Mouse (Mus musculus) liver, embryonic 15.5 days (tissue): ENCODE data around the gene Chd8. TPM values are rescaled to one million over a fixed set of nuclear protein-coding genes. Genes with fewer than 3 reads are reported as not detected.
"Not testable (repeated sequence)": the region's sequence is repeated elsewhere in the genome, so short reads cannot be mapped to it uniquely, and the experiment has no call there.

Source experiments
- ATAC-seq: fragments of 200-750 bp; cut with Nextera tagmentation; 2 replicates; pipeline ENCODE4 v1.8.0; 2017; ENCODE audit warnings: moderate number of reproducible peaks, mild to moderate bottlenecking, moderate library complexity; ENCODE audit not compliant: insufficient read depth
- H3K27ac ChIP-seq: fragments of 300-500 bp; sonication (generic); replicated peaks from 2 replicates; pipeline ENCODE4 v1.5.1; 2015; ENCODE audit warnings: mild to moderate bottlenecking, inconsistent platforms
- H3K27me3 ChIP-seq: fragments of 300-500 bp; sonication (generic); 2 replicates; pipeline ENCODE4 v1.6.1; 2015; ENCODE audit warnings: mild to moderate bottlenecking, inconsistent platforms
- H3K36me3 ChIP-seq: fragments of 300-500 bp; sonication (generic); replicated peaks from 2 replicates; pipeline ENCODE4 v1.6.1; 2015; ENCODE audit warnings: moderate library complexity, mild to moderate bottlenecking, inconsistent platforms
- H3K4me1 ChIP-seq: fragments of 300-500 bp; sonication (generic); replicated peaks from 2 replicates; pipeline ENCODE4 v1.6.1; 2015; ENCODE audit warnings: inconsistent platforms
- H3K4me2 ChIP-seq: fragments of 300-500 bp; sonication (generic); 2 replicates; pipeline ENCODE4 v1.6.1; 2015; ENCODE audit warnings: moderate library complexity, mild to moderate bottlenecking, inconsistent platforms
- H3K4me3 ChIP-seq: fragments of 300-500 bp; sonication (generic); replicated peaks from 2 replicates; pipeline ENCODE4 v1.5.1; 2015; ENCODE audit warnings: mild to moderate bottlenecking, inconsistent platforms
- H3K9ac ChIP-seq: fragments of 300-500 bp; sonication (generic); 2 replicates; pipeline ENCODE4 v1.6.1; 2015; ENCODE audit warnings: moderate library complexity, mild to moderate bottlenecking, inconsistent platforms
- H3K9me3 ChIP-seq: fragments of 300-500 bp; sonication (generic); replicated peaks from 2 replicates; pipeline ENCODE4 v1.6.1; 2016; ENCODE audit warnings: inconsistent platforms
- WGBS: fragments of 180-500 bp; shearing (Covaris S2); methylation state at CpG from one replicate; pipeline ENCODE4 v1.1.7; 2015; ENCODE audit warnings: mixed read lengths; ENCODE audit not compliant: insufficient replicate concordance; 5-methylcytosine and 5-hydroxymethylcytosine counted together
- polyA plus RNA-seq: library from polyadenylated mRNA; unstranded; fragments of >200 nt; fragmentation: Nextera tagmentation; extraction: Ambion mirVana; gene quantifications from 2 replicates; pipeline ENCODE4 v1.2.1, GENCODE M21; 2015

The Chd8 gene
- polyA plus RNA-seq, result 8.3 and 10.2 TPM in 2 replicates

DNA sequence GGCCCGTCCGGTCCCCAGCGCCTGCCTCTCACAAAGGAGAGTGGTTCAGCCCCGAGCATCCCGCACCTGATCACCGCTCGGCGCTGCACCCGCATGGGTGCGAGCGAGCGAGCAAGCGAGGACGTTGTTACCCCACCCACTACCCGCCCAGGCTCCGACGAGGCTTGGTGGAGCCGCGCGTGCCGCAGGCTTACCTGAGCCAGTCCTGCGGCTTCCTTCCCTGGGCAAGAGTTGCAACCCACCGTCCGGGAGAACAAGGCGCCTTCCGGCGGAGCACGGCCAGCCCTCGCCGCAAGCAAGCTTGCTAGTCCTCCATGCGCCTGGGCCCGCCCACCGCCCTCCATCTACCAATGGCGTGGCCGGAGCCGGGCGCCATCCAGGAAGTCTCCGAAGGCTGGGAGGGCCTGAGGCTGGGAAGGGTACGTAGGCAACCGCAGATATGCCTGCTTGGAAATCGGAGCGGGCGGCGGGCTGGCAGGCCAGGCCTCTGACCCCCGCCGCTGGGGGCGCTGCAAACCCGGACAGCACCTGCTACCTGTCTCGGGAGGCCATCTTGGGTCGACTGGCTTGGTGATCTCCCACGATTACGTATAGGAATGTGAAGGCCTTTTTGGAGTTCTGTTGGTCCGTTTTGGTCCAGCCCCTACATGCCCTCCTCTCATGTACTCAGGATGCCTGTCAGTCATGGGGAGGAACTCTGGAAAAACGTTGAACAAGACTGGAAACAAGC lies at the start of gene Chd8:
Gene Chd8, minus strand, starts transcription at position 297 of the 730 bp plus-strand sequence.
- no peaks in the 10 kb centered on the region for H3K36me3 ChIP-seq
- peak within 1 kb of the TSS; percentile 95 for H3K27ac ChIP-seq
- WGBS, result under 1% methylated on average over 54 of the region's 54 CpGs
- H3K9ac ChIP-seq, result peak within 1 kb of the TSS; percentile 85
- ATAC-seq, result peak; percentile 100
- H3K27me3 ChIP-seq, result no peaks in the 10 kb centered on the region
- H3K4me1 ChIP-seq, result peaks cover 36% of the 10 kb centered on the region
- peak within 1 kb of the TSS; percentile 86 for H3K4me3 ChIP-seq
- no peaks in the 10 kb centered on the region for H3K9me3 ChIP-seq
- H3K4me2 ChIP-seq, result peak within 1 kb of the TSS; percentile 86

DNA sequence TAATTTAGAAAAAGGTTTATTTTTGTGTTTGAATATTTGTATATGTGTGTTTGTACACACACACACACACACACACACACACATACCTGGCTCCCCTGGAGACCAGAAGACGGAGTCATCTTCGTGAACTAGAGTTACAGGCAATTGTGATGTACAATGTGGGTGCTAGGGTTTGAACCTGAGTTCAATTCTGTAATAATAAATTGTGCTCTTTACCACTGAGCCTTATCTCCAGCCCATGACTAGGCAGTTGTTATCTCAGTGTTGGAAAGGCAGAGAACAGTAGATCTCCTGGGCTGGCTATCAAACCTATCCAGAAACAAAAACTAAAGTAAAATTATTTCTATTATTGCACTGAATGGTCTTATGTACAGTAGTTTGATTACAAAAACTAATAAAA lies 48.5 kb upstream of the Chd8 start:
- H3K4me1 ChIP-seq, result peaks cover 42% of the 10 kb centered on the region
- no peaks in the 10 kb centered on the region for H3K9me3 ChIP-seq
- no peaks in the 10 kb centered on the region for H3K36me3 ChIP-seq
- H3K27ac ChIP-seq, result peak overlapping the region; percentile 79
- peak overlapping the region; percentile 81 for H3K4me2 ChIP-seq
- peak; percentile 43 for ATAC-seq
- no peak overlapping the region; the same call in 1 of the 2 replicates for H3K4me3 ChIP-seq
- no peak overlapping the region for H3K9ac ChIP-seq
- 56% methylated on average over 2 of the region's 2 CpGs for whole genome bisulfite sequencing
- H3K27me3 ChIP-seq, result no peaks in the 10 kb centered on the region

DNA sequence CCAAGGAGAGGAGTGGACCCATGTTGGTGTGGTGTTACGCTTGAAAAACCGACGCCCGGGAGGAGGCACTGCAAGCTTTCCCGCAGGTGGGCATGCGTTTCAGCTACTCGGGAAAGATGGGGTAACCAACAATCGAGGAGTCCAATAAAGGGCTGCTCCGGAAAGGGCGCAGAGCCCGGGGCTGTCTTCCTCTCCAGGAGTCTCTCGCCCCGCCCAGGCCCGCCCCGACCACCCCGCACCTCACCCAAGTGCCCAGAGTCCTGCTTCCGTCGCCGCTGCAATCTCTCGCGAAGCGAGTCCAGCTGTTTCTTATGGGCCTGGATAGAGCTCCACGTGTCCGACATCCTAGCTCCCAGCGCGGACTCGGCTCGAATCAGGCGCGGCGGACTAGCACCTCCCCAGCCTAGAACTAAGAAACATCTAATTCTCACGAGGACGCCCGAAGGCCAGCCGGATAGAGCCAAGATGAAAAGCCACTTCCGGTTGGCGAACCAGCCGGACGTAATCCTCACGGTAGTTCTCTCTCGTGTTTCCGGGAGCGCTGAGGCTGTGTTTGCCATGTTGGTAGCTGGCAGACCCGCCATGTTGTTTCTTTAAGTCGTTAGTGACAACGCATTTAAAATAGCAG lies 47.2 kb upstream of the Chd8 start, which contains the start of gene Mettl3:
Gene Mettl3, minus strand, starts transcription at position 485 of the 628 bp plus-strand sequence.
- Histone ChIP-seq H3K9me3 (no peaks in the 10 kb centered on the region), H3K4me1 (peaks cover 42% of the 10 kb centered on the region), H3K4me3 (peak within 1 kb of the TSS; percentile 84), H3K27ac (peak within 1 kb of the TSS; percentile 93), H3K36me3 (peaks cover 7% of the 10 kb centered on the region), H3K27me3 (no peaks in the 10 kb centered on the region), H3K9ac (peak within 1 kb of the TSS; percentile 73), H3K4me2 (peak within 1 kb of the TSS; percentile 81)
- whole genome bisulfite sequencing, result under 1% methylated on average over 46 of the region's 46 CpGs
- peak; percentile 92 for ATAC-seq

DNA sequence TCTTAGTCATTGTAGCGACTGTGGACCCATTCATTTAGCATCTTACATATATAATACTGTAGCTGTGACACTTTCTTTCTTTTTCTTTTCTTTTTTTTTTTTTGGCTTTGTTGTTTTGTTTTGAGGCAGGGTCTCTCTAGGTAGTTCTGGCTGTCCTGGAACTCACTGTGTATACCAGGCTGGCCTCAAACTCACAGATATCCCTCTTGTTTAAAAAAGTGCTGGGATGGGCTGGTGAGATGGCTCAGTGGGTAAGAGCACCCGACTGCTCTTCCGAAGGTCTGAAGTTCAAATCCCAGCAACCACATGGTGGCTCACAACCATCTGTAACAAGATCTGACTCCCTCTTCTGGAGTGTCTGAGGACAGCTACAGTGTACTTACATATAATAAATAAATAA lies 45.9 kb upstream of the Chd8 start:
- Histone ChIP-seq H3K4me1 (peaks cover 37% of the 10 kb centered on the region), H3K36me3 (peaks cover 18% of the 10 kb centered on the region), H3K4me3 (0 out of 2 replicates have a peak overlapping the region, but pooled peaks have one; percentile 84)
- not testable (repeated sequence) for ATAC-seq, H3K27ac ChIP-seq, H3K9ac ChIP-seq, H3K9me3 ChIP-seq, H3K27me3 ChIP-seq, H3K4me2 ChIP-seq
- WGBS, result 77% methylated on average over 3 of the region's 3 CpGs

DNA sequence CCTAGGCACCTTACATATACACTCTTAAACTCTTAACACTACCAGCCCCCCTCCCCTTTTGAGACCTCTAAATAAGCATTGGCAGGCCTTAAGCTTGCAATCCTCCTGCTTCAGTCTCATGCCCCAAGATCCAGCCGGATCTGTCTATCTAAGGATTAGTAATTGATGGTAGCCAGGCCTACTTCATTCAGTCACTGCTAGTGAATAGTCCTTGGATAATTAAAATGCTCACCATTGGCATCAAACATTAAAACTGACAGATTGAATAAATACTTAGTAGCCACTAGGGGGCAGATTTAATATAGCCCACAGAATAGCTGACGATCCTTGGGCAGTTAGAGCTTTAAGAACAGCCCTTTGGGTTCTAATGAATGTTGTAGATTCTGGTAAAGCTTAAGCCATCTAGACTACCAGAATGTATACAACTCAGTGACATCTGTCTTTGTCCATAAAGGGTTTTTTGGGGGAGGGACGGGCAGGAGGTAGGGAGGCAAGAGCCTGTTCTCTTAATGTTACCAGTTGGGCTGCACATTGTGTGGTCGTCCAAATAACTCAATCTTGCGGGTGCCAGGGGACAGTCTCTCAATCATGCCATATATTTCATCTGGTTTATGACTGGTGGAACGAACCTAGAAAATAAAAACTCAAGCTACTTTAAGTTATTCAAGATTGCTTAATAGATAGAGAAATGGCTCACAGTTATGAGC lies 38.1 kb upstream of the Chd8 start:
- Histone ChIP-seq H3K4me1 (no peaks in the 10 kb centered on the region), H3K4me3 (no peak overlapping the region), H3K27ac (no peak overlapping the region), H3K9me3 (no peaks in the 10 kb centered on the region), H3K9ac (no peak overlapping the region), H3K36me3 (peaks cover 89% of the 10 kb centered on the region), H3K27me3 (no peaks in the 10 kb centered on the region), H3K4me2 (no peak overlapping the region)
- no peak for ATAC-seq
- 64% methylated on average over 6 of the region's 6 CpGs for WGBS

DNA sequence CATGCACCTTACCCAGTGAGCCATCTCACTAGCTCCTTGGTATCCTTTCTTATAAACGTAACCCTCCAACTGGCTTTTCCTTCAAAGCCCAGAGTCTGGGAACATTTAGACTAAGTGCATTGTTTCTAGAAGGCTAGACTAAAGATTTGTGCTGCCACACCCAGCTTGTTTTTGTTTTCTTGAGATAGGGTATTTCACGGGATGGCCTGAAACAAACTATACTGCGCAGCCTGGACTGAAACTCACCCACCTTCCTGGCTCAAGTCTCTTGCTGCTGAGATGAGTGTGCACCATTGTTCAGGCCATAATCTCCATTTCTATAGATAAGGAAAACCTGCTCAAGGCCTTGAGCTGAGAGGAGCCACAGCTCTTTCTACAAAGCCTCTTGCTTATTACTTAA lies 26.6 kb upstream of the Chd8 start:
- H3K9me3 ChIP-seq, result no peaks in the 10 kb centered on the region
- no peak overlapping the region for H3K4me2 ChIP-seq
- H3K4me1 ChIP-seq, result peaks cover 13% of the 10 kb centered on the region
- ATAC-seq, result no peak
- H3K27ac ChIP-seq, result no peak overlapping the region
- H3K27me3 ChIP-seq, result no peaks in the 10 kb centered on the region
- no peak overlapping the region for H3K4me3 ChIP-seq
- WGBS, result 71% methylated on average over 3 of the region's 3 CpGs
- H3K36me3 ChIP-seq, result peaks cover 31% of the 10 kb centered on the region
- H3K9ac ChIP-seq, result no peak overlapping the region

DNA sequence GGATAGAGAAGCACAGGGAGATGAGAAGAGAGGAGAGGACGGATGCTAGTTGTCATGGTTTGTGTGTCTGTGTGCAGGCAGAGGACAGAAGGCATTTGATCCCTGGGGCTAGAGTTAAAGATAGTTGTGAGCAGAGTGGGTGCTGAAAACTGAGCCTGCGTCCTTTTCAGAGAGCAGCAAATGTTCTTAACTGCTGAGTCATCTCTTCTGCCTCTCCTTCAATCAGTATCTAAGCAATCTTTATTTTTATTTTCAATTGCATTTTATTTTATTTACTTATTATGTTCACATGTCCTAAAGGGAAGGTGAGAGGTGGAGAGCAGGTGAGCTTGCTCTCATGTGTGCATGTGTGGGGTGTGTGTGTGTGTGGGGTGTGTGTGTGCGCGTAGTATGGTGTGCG lies 26.0 kb upstream of the Chd8 start:
- no peak overlapping the region for H3K9ac ChIP-seq
- H3K4me3 ChIP-seq, result no peak overlapping the region
- H3K27ac ChIP-seq, result no peak overlapping the region
- H3K9me3 ChIP-seq, result no peaks in the 10 kb centered on the region
- peaks cover 27% of the 10 kb centered on the region for H3K36me3 ChIP-seq
- WGBS, result 87% methylated on average over 5 of the region's 5 CpGs
- H3K4me1 ChIP-seq, result peaks cover 14% of the 10 kb centered on the region
- ATAC-seq, result no peak
- H3K27me3 ChIP-seq, result no peaks in the 10 kb centered on the region
- no peak overlapping the region for H3K4me2 ChIP-seq

DNA sequence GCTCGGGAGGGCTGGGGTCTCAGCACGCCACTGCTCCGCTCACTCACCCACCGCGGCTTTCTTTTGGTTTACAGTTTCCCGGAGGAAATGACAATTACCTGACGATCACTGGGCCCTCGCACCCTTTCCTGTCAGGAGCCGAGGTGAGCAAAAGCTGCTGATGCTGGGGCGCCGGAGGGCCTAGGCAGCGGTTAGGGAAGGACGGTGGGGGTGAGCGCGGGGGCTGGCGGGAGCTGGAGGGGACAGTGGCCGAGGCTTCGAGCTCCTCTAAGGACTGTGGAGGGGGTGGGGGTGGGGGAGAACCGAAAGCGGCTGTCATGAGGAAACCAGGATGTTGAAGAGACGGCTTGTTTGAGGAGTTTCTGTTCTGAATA lies 22.2 kb upstream of the Chd8 start:
- H3K9ac ChIP-seq, result peak overlapping the region; percentile 76
- H3K27me3 ChIP-seq, result no peaks in the 10 kb centered on the region
- peaks cover 23% of the 10 kb centered on the region for H3K4me1 ChIP-seq
- 0 out of 2 replicates have a peak, but pooled peaks cover 5% of the 10 kb centered on the region for H3K36me3 ChIP-seq
- 1% methylated on average over 21 of the region's 21 CpGs for WGBS
- ATAC-seq, result no peak
- peak overlapping the region; percentile 92 for H3K27ac ChIP-seq
- no peaks in the 10 kb centered on the region for H3K9me3 ChIP-seq
- peak overlapping the region; percentile 84 for H3K4me2 ChIP-seq
- H3K4me3 ChIP-seq, result peak overlapping the region; percentile 80

DNA sequence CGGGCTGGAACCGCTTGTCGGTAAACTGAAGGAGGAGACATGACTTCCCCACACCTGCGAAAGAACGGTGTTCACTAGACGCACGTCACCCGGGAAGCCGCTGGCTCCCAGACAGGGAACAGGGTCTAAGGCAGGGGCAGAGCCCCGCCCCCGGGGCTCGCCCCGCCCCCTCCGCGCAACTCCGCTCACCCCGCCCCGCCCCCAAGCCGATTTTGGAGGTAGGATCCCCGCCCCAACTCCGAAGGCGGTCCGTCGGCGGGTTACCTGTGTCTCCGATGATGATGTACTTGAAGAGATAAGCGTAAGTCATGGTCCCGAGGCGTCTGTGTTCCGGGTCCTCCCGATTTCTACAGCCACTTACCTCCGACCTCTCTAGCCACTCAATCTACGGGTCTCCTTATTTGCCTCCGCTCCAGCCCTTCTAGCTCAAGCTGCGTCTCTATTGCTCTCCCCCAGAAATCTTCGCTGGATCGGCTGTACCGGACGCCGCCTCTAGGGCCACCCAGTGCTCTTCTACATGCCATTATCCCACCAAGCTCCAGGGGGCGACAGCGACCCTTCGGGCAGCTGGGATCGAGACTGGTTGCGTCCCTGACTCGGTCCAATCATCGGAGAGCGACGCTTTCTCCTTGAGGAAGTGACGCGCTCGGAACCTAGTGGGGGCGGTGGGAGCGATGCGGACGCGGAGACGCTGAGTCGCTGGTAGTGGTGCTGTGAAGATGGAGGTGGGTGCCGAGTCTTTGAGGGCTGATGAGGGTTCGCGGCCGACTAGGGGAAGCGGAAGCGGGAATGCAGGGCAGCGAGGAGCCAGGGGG lies 21.6 kb upstream of the Chd8 start, which contains the start of the genes Tox4 and Rab2b:
Gene Tox4, plus strand, starts transcription at position 215 of the 815 bp plus-strand sequence.
Gene Rab2b, minus strand, starts transcription at position 614 of the 815 bp plus-strand sequence.
- 0 out of 2 replicates have a peak, but pooled peaks cover 8% of the 10 kb centered on the region for H3K36me3 ChIP-seq
- no peaks in the 10 kb centered on the region for H3K27me3 ChIP-seq
- peaks cover 23% of the 10 kb centered on the region for H3K4me1 ChIP-seq
- ATAC-seq, result peak; percentile 96
- H3K9ac ChIP-seq, result peak within 1 kb of the TSS; percentile 76
- H3K4me3 ChIP-seq, result peak within 1 kb of the TSS; percentile 80
- peak within 1 kb of the TSS; percentile 84 for H3K4me2 ChIP-seq
- WGBS, result under 1% methylated on average over 66 of the region's 66 CpGs
- peak within 1 kb of the TSS; percentile 92 for H3K27ac ChIP-seq
- H3K9me3 ChIP-seq, result no peaks in the 10 kb centered on the region

DNA sequence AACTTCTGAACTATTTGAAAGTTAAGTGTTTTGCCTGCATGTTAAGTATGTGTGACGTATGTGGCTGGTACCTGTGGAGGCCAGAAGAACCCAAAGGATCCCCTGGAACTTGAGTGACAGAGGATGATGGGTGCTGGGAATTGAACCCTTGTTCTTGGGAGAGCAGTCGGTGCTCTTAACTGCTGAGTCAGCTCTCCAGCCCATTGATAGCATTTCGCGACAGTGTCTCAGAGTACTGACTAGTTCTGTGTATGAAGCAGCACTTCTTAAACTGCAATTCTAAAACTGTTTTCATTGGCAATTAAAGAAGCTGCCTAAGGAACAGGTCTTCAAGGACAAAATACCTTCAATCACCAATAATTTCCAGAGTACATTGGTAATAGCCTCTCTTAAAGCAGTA lies 19.6 kb upstream of the Chd8 start:
- WGBS, result 72% methylated on average over 4 of the region's 4 CpGs
- no peak overlapping the region for H3K4me2 ChIP-seq
- no peaks in the 10 kb centered on the region for H3K9me3 ChIP-seq
- peaks cover 18% of the 10 kb centered on the region for H3K4me1 ChIP-seq
- H3K27me3 ChIP-seq, result no peaks in the 10 kb centered on the region
- H3K36me3 ChIP-seq, result 0 out of 2 replicates have a peak, but pooled peaks cover 8% of the 10 kb centered on the region
- no peak overlapping the region for H3K9ac ChIP-seq
- ATAC-seq, result no peak
- no peak overlapping the region for H3K4me3 ChIP-seq
- no peak overlapping the region for H3K27ac ChIP-seq
